Mouse (Mus musculus): Measurements from ENCODE around the gene Sdc4.

- TF ChIP-seq CTCF (IDR thresholded peaks at IDR 0.05; ENCODE audit: insufficient read depth, low read length) (no peak), POLR2A (IDR thresholded peaks at IDR 0.05; ENCODE audit: borderline replicate concordance, extremely low read depth, low read depth, low read length) (no peak)
Observed at GRCm38 (mm10) chr2:164436215-164436913, 7.3 kb downstream of the Sdc4 start.
